In genomic region chr10:93035489-93035888, GRCm38 (mm10) we compare ENCODE assay signal across 27 mouse cellular contexts. TPM values are rescaled to one million over a fixed set of nuclear protein-coding genes. Genes with fewer than 3 reads are reported as not detected.
DNase-seq lines count a peak whose midpoint lies in the region; ATAC-seq and TF ChIP-seq lines count a peak whose summit lies in the region.
"Had no signal": no experiment of that assay in that cellular context is flagged by ENCODE, and none has a peak within 500 bp of the region (broad histone marks: within the 10 kb centered on the region; RNA-seq: fewer than 3 reads in every experiment).

No protein-coding gene starts in this region.

- DNase-seq in embryo, embryonic 10.5 days (ENCODE audit: low spot score) = peak; percentile 21
- no peak for DNase-seq in embryo, embryonic 10 days (ENCODE audit: low spot score)
- DNase-seq in heart, embryonic 10.5 days (ENCODE audit: low spot score) = peak; percentile 71
- DNase-seq in heart, postnatal 25 days (ENCODE audit: low spot score) = no peak
- no peak for DNase-seq in lung, postnatal 0 days (ENCODE audit: low spot score)
- DNase-seq in lung, postnatal 25 days (ENCODE audit: low spot score) = no peak
- peak; percentile 1 for DNase-seq in embryonic facial prominence, embryonic 11.5 days (ENCODE audit: low spot score)
- DNase-seq in gastrocnemius, postnatal 10 days = no peak
- DNase-seq: adrenal gland, adult 8-10 months; cerebellum, adult 8-10 months; cerebellum, postnatal 25 days; gastrocnemius, postnatal 14 days; heart, adult 2 months; heart, postnatal 10 days; kidney, adult 8-10 months; layer of hippocampus, postnatal 36 days; left cerebral cortex, postnatal 4 days; liver, postnatal 0 days; midbrain, embryonic 14.5 days; spleen, adult 18-20 months; thymus, adult 18-20 months; thymus, postnatal 25 days had no signal

- no peaks in the 10 kb centered on the region for H3K36me3 ChIP-seq in heart, embryonic 10.5 days
- H3K36me3 ChIP-seq in lung, postnatal 0 days (ENCODE audit: insufficient read depth, low read length) = no peaks in the 10 kb centered on the region
- no peaks in the 10 kb centered on the region for H3K36me3 ChIP-seq in embryonic facial prominence, embryonic 11.5 days (replicated peaks; ENCODE audit: control insufficient read depth, insufficient read depth, low read depth, low read length)
- H3K36me3 ChIP-seq: G1E; heart, embryonic 13.5 days; liver, embryonic 12.5 days had no signal

- 0 out of 2 replicates have a peak overlapping the region, but pooled peaks have one; percentile 9 for H3K4me2 ChIP-seq in lung, postnatal 0 days (replicated peaks; ENCODE audit: low read depth, low read length)
- no peak overlapping the region for H3K4me2 ChIP-seq in embryonic facial prominence, embryonic 11.5 days (ENCODE audit: low read depth, low read length)
- H3K4me2 ChIP-seq: heart, embryonic 13.5 days; liver, embryonic 12.5 days had no signal

- intact Hi-C loops in heart, postnatal 25 days (cut with DNase I) = no loop called here

- H3K4me1 ChIP-seq in heart, embryonic 10.5 days = peaks cover 6% of the 10 kb centered on the region; the same call in 1 of the 2 replicates
- no peaks in the 10 kb centered on the region for H3K4me1 ChIP-seq in lung, postnatal 0 days (ENCODE audit: insufficient read depth, low read depth, low read length)
- no peaks in the 10 kb centered on the region for H3K4me1 ChIP-seq in embryonic facial prominence, embryonic 11.5 days (ENCODE audit: control insufficient read depth, insufficient read depth, low read length)
- H3K4me1 ChIP-seq: liver, embryonic 12.5 days had no signal

- no peak for TF ChIP-seq EP300 in lung, postnatal 0 days (IDR thresholded peaks at IDR 0.05)

- no peak overlapping the region for H3K27ac ChIP-seq in heart, embryonic 10.5 days
- H3K27ac ChIP-seq in lung, postnatal 0 days (ENCODE audit: low read length) = no peak overlapping the region
- H3K27ac ChIP-seq in embryonic facial prominence, embryonic 11.5 days (replicated peaks; ENCODE audit: low read depth, low read length) = no peak overlapping the region
- H3K27ac ChIP-seq: heart, adult 2 months; heart, embryonic 13.5 days; kidney, postnatal 0 days; liver, embryonic 12.5 days had no signal

- ATAC-seq in lung, postnatal 0 days = no peak
- ATAC-seq in embryonic facial prominence, embryonic 11.5 days (replicated peaks; ENCODE audit: insufficient number of reproducible peaks, low FRiP score, low TSS enrichment, low read depth) = no peak
- ATAC-seq: intestine, embryonic 16.5 days; liver, embryonic 12.5 days; liver, postnatal 0 days had no signal

- TF ChIP-seq CTCF in lung, postnatal 0 days (IDR thresholded peaks at IDR 0.05) = no peak

- no peaks in the 10 kb centered on the region for H3K27me3 ChIP-seq in heart, embryonic 10.5 days (ENCODE audit: insufficient read depth, poor library complexity, severe bottlenecking)
- H3K27me3 ChIP-seq in lung, postnatal 0 days (replicated peaks; ENCODE audit: insufficient read depth, low read length) = no peaks in the 10 kb centered on the region
- no peaks in the 10 kb centered on the region for H3K27me3 ChIP-seq in embryonic facial prominence, embryonic 11.5 days (ENCODE audit: control insufficient read depth, insufficient read depth, low read length)
- H3K27me3 ChIP-seq: heart, embryonic 13.5 days; liver, embryonic 12.5 days had no signal

- H3K9me3 ChIP-seq in heart, embryonic 10.5 days = no peaks in the 10 kb centered on the region; the same call in 1 of the 2 replicates
- H3K9me3 ChIP-seq in lung, postnatal 0 days (ENCODE audit: low read length) = no peaks in the 10 kb centered on the region
- no peaks in the 10 kb centered on the region for H3K9me3 ChIP-seq in embryonic facial prominence, embryonic 11.5 days (replicated peaks; ENCODE audit: control insufficient read depth, low read length)
- H3K9me3 ChIP-seq: G1E; heart, embryonic 13.5 days; liver, embryonic 12.5 days had no signal

- no peak overlapping the region for H3K4me3 ChIP-seq in heart, embryonic 10.5 days
- no peak overlapping the region for H3K4me3 ChIP-seq in lung, postnatal 0 days (ENCODE audit: low read depth, low read length)
- no peak overlapping the region for H3K4me3 ChIP-seq in embryonic facial prominence, embryonic 11.5 days (ENCODE audit: low read depth, low read length)
- H3K4me3 ChIP-seq: heart, adult 2 months; heart, embryonic 13.5 days; liver, embryonic 12.5 days had no signal

- WGBS in heart, embryonic 10.5 days = 69% methylated on average over 10 of the region's 10 CpGs
- WGBS in lung, postnatal 0 days = 45% methylated on average over 10 of the region's 10 CpGs
- 58% methylated on average over 10 of the region's 10 CpGs for WGBS in embryonic facial prominence, embryonic 11.5 days

- no peak overlapping the region for H3K9ac ChIP-seq in lung, postnatal 0 days (replicated peaks; ENCODE audit: low read depth)
- no peak overlapping the region for H3K9ac ChIP-seq in embryonic facial prominence, embryonic 11.5 days (replicated peaks; ENCODE audit: low read length)
- H3K9ac ChIP-seq: heart, embryonic 13.5 days; liver, embryonic 12.5 days; liver, postnatal 0 days had no signal

RNA-seq across cellular contexts. Expression of gene Cfap54, which starts 45.9 kb away (rescaled TPM):
- 0.11 and 0.23 TPM in 2 replicates for polyA plus RNA-seq in heart, embryonic 10.5 days (2016; fragmentation: Nextera tagmentation; extraction: Ambion mirVana)
- under 1 TPM; 0.28 to 0.47 TPM for total RNA-seq in heart, postnatal 25 days (2021)
- polyA plus RNA-seq in lung, postnatal 0 days (2015; fragmentation: Nextera tagmentation; extraction: Ambion mirVana) = 5.4 and 6.2 TPM in 2 replicates
- polyA plus RNA-seq in embryonic facial prominence, embryonic 11.5 days (2014; fragmentation: Nextera tagmentation; extraction: Ambion mirVana) = 0.75 TPM in 1 of 2 replicates, not detected in the other
- total RNA-seq in gastrocnemius, postnatal 10 days (2021) = 1 to 10 TPM in 1 of 2 experiments, under 1 TPM in 1; 0.54 to 1.1 TPM

Comparison
In these comparisons a context has a peak if more than half of its experiments do, and no peak if none do; other contexts are left out.
1. DNase-seq: peak in embryo, embryonic 10.5 days (single experiment), heart, embryonic 10.5 days (single experiment) and embryonic facial prominence, embryonic 11.5 days (single experiment); none in embryo, embryonic 10 days (single experiment), heart, postnatal 25 days (single experiment), lung, postnatal 0 days (single experiment), lung, postnatal 25 days (single experiment) and gastrocnemius, postnatal 10 days (single experiment).